Mouse (Mus musculus) G1E (cell line): ENCODE data around the gene Fxyd1.

Experiments used
- CTCF ChIP-seq: IDR thresholded peaks from 2 replicates; pipeline ENCODE4 v1.5.1; 2012; ENCODE audit warnings: low read depth, low read length, inconsistent platforms, mixed read lengths
- POLR2AphosphoS5 ChIP-seq: IDR thresholded peaks from 2 replicates; pipeline ENCODE4 v1.6.1; 2012; ENCODE audit warnings: low read depth, low read length, inconsistent platforms; ENCODE audit not compliant: insufficient replicate concordance
- TAL1 ChIP-seq: conservative IDR thresholded peaks from 2 replicates; pipeline ENCODE4 v1.6.1; 2012; ENCODE audit warnings: low read depth, low read length, inconsistent platforms, mixed read lengths

- TF ChIP-seq CTCF (no peak), POLR2AphosphoS5 (no peak), TAL1 (no peak)
Measured at GRCm38 (mm10) chr7:31105061-31105768, 48.2 kb upstream of the Fxyd1 start.
